Mouse (Mus musculus) spleen, adult 2 months (tissue): ENCODE data around the gene Sidt1.

Source experiments
- CTCF ChIP-seq: fragments of 200-500 bp; IDR thresholded peaks from 2 replicates; pipeline ENCODE4 v1.5.1; 2011; ENCODE audit warnings: mild to moderate bottlenecking, inconsistent platforms; ENCODE audit not compliant: insufficient read depth, insufficient read length, insufficient replicate concordance; ENCODE audit errors: extremely low read depth
- POLR2A ChIP-seq: fragments of 200-500 bp; IDR thresholded peaks from 2 replicates; pipeline ENCODE4 v1.6.1; 2011; ENCODE audit warnings: low read depth, low read length, inconsistent platforms

GRCm38 (mm10) chr16:44238835-44239263 is 94.1 kb downstream of the Sidt1 start:
- TF ChIP-seq CTCF (no peak), POLR2A (no peak)
